Mouse (Mus musculus) liver, embryonic 15.5 days (tissue): ENCODE data around the gene Ren1. TPM values are rescaled to one million over a fixed set of nuclear protein-coding genes. Genes with fewer than 3 reads are reported as not detected.
A peak's percentile ranks its signal among the peaks of the same experiment; 100 is the strongest.

Experiments used
- ATAC-seq: fragments of 200-750 bp; cut with Nextera tagmentation; 2 replicates; pipeline ENCODE4 v1.8.0; 2017; ENCODE audit warnings: moderate number of reproducible peaks, mild to moderate bottlenecking, moderate library complexity; ENCODE audit not compliant: insufficient read depth
- H3K27ac ChIP-seq: fragments of 300-500 bp; sonication (generic); replicated peaks from 2 replicates; pipeline ENCODE4 v1.5.1; 2015; ENCODE audit warnings: mild to moderate bottlenecking, inconsistent platforms
- H3K27me3 ChIP-seq: fragments of 300-500 bp; sonication (generic); 2 replicates; pipeline ENCODE4 v1.6.1; 2015; ENCODE audit warnings: mild to moderate bottlenecking, inconsistent platforms
- H3K36me3 ChIP-seq: fragments of 300-500 bp; sonication (generic); replicated peaks from 2 replicates; pipeline ENCODE4 v1.6.1; 2015; ENCODE audit warnings: moderate library complexity, mild to moderate bottlenecking, inconsistent platforms
- H3K4me1 ChIP-seq: fragments of 300-500 bp; sonication (generic); replicated peaks from 2 replicates; pipeline ENCODE4 v1.6.1; 2015; ENCODE audit warnings: inconsistent platforms
- H3K4me2 ChIP-seq: fragments of 300-500 bp; sonication (generic); 2 replicates; pipeline ENCODE4 v1.6.1; 2015; ENCODE audit warnings: moderate library complexity, mild to moderate bottlenecking, inconsistent platforms
- H3K4me3 ChIP-seq: fragments of 300-500 bp; sonication (generic); replicated peaks from 2 replicates; pipeline ENCODE4 v1.5.1; 2015; ENCODE audit warnings: mild to moderate bottlenecking, inconsistent platforms
- H3K9ac ChIP-seq: fragments of 300-500 bp; sonication (generic); 2 replicates; pipeline ENCODE4 v1.6.1; 2015; ENCODE audit warnings: moderate library complexity, mild to moderate bottlenecking, inconsistent platforms
- H3K9me3 ChIP-seq: fragments of 300-500 bp; sonication (generic); replicated peaks from 2 replicates; pipeline ENCODE4 v1.6.1; 2016; ENCODE audit warnings: inconsistent platforms
- WGBS: fragments of 180-500 bp; shearing (Covaris S2); methylation state at CpG from one replicate; pipeline ENCODE4 v1.1.7; 2015; ENCODE audit warnings: mixed read lengths; ENCODE audit not compliant: insufficient replicate concordance; 5-methylcytosine and 5-hydroxymethylcytosine counted together
- polyA plus RNA-seq: library from polyadenylated mRNA; unstranded; fragments of >200 nt; fragmentation: Nextera tagmentation; extraction: Ambion mirVana; gene quantifications from 2 replicates; pipeline ENCODE4 v1.2.1, GENCODE M21; 2015

The Ren1 gene
- polyA plus RNA-seq, 1 experiment from 2014 or later = 0.66 TPM

- H3K36me3 ChIP-seq = no peaks in the 10 kb centered on the region
- no peak overlapping the region for H3K4me3 ChIP-seq
- H3K9me3 ChIP-seq = no peaks in the 10 kb centered on the region
- H3K4me2 ChIP-seq = no peak overlapping the region
- H3K27ac ChIP-seq = no peak overlapping the region
- ATAC-seq = no peak
- H3K27me3 ChIP-seq = no peaks in the 10 kb centered on the region
- WGBS = 70% methylated on average over 5 of the region's 5 CpGs
- H3K9ac ChIP-seq = no peak overlapping the region
- H3K4me1 ChIP-seq = peaks cover 19% of the 10 kb centered on the region; the same call in 1 of the 2 replicates
These were observed 27.2 kb downstream of the Ren1 start for GRCm38 (mm10) chr1:133377547-133377946.

- 52% methylated on average over 10 of the region's 10 CpGs for WGBS
- Histone ChIP-seq H3K36me3 (no peaks in the 10 kb centered on the region), H3K27me3 (no peaks in the 10 kb centered on the region), H3K4me1 (peaks cover 18% of the 10 kb centered on the region; the same call in 1 of the 2 replicates), H3K9ac (no peak overlapping the region), H3K9me3 (no peaks in the 10 kb centered on the region), H3K4me3 (no peak overlapping the region), H3K4me2 (no peak overlapping the region), H3K27ac (no peak overlapping the region)
- ATAC-seq = no peak
These were observed 29.1 kb downstream of the Ren1 start for GRCm38 (mm10) chr1:133379254-133379985.

- no peak overlapping the region for H3K27ac ChIP-seq
- peaks cover 18% of the 10 kb centered on the region; the same call in 1 of the 2 replicates for H3K4me1 ChIP-seq
- H3K4me2 ChIP-seq = no peak overlapping the region
- no peak for ATAC-seq
- H3K36me3 ChIP-seq = no peaks in the 10 kb centered on the region
- no peaks in the 10 kb centered on the region for H3K27me3 ChIP-seq
- no peaks in the 10 kb centered on the region for H3K9me3 ChIP-seq
- no peak overlapping the region for H3K9ac ChIP-seq
- 68% methylated on average over 3 of the region's 3 CpGs for WGBS
- no peak overlapping the region for H3K4me3 ChIP-seq
These were observed 29.6 kb downstream of the Ren1 start for GRCm38 (mm10) chr1:133379986-133380320.

- Histone ChIP-seq H3K9me3 (no peaks in the 10 kb centered on the region), H3K36me3 (no peaks in the 10 kb centered on the region), H3K27me3 (no peaks in the 10 kb centered on the region), H3K4me3 (no peak overlapping the region), H3K9ac (no peak overlapping the region), H3K4me2 (no peak overlapping the region), H3K27ac (no peak overlapping the region), H3K4me1 (peaks cover 17% of the 10 kb centered on the region; the same call in 1 of the 2 replicates)
- 56% methylated on average over 14 of the region's 14 CpGs for WGBS
- no peak for ATAC-seq
These were observed 30.2 kb downstream of the Ren1 start for GRCm38 (mm10) chr1:133380347-133381065.

- no peaks in the 10 kb centered on the region for H3K27me3 ChIP-seq
- no peak overlapping the region for H3K9ac ChIP-seq
- 14% methylated on average over 9 of the region's 9 CpGs for WGBS
- ATAC-seq = no peak
- no peaks in the 10 kb centered on the region for H3K36me3 ChIP-seq
- no peak overlapping the region for H3K4me3 ChIP-seq
- no peaks in the 10 kb centered on the region for H3K9me3 ChIP-seq
- H3K27ac ChIP-seq = no peak overlapping the region
- H3K4me2 ChIP-seq = no peak overlapping the region
- H3K4me1 ChIP-seq = peaks cover 14% of the 10 kb centered on the region; the same call in 1 of the 2 replicates
These were observed 31.7 kb downstream of the Ren1 start for GRCm38 (mm10) chr1:133382008-133382407.

- 58% methylated on average over 12 of the region's 12 CpGs for WGBS
These were observed 32.3 kb downstream of the Ren1 start for GRCm38 (mm10) chr1:133382552-133383155.

GRCm38 (mm10) chr1:133383157-133383783, 33.0 kb downstream of the Ren1 start:
- Histone ChIP-seq H3K27ac (no peak overlapping the region), H3K9me3 (no peaks in the 10 kb centered on the region), H3K27me3 (no peaks in the 10 kb centered on the region), H3K36me3 (no peaks in the 10 kb centered on the region), H3K9ac (no peak overlapping the region), H3K4me3 (no peak overlapping the region), H3K4me1 (peaks cover 14% of the 10 kb centered on the region; the same call in 1 of the 2 replicates), H3K4me2 (no peak overlapping the region)
- ATAC-seq = no peak
- WGBS = 74% methylated on average over 14 of the region's 14 CpGs

More at GRCm38 (mm10) chr1:133382552-133383155, 32.3 kb downstream of the Ren1 start:
- H3K9me3 ChIP-seq = no peaks in the 10 kb centered on the region
- no peak overlapping the region for H3K27ac ChIP-seq
- H3K36me3 ChIP-seq = no peaks in the 10 kb centered on the region
- no peak for ATAC-seq
- H3K4me3 ChIP-seq = no peak overlapping the region
- H3K27me3 ChIP-seq = no peaks in the 10 kb centered on the region
- H3K9ac ChIP-seq = no peak overlapping the region
- peaks cover 14% of the 10 kb centered on the region; the same call in 1 of the 2 replicates for H3K4me1 ChIP-seq
- H3K4me2 ChIP-seq = no peak overlapping the region

GRCm38 (mm10) chr1:133385506-133385905, 35.2 kb downstream of the Ren1 start:
- H3K4me3 ChIP-seq = no peak overlapping the region
- peak overlapping the region; percentile 30; the same call in 1 of the 2 replicates for H3K4me2 ChIP-seq
- no peaks in the 10 kb centered on the region for H3K9me3 ChIP-seq
- H3K27me3 ChIP-seq = no peaks in the 10 kb centered on the region
- H3K36me3 ChIP-seq = no peaks in the 10 kb centered on the region
- no peak for ATAC-seq
- no peak overlapping the region for H3K9ac ChIP-seq
- H3K4me1 ChIP-seq = peaks cover 5% of the 10 kb centered on the region; the same call in 1 of the 2 replicates
- no peak overlapping the region for H3K27ac ChIP-seq
- 29% methylated on average over 9 of the region's 9 CpGs for WGBS

GRCm38 (mm10) chr1:133386209-133386608, 35.9 kb downstream of the Ren1 start:
- H3K27me3 ChIP-seq = no peaks in the 10 kb centered on the region
- 66% methylated on average over 11 of the region's 11 CpGs for WGBS
- H3K9ac ChIP-seq = no peak overlapping the region

GRCm38 (mm10) chr1:133387539-133388268, 37.4 kb downstream of the Ren1 start:
- Histone ChIP-seq H3K4me2 (no peak overlapping the region), H3K9me3 (no peaks in the 10 kb centered on the region), H3K36me3 (no peaks in the 10 kb centered on the region), H3K4me1 (peaks cover 5% of the 10 kb centered on the region; the same call in 1 of the 2 replicates), H3K27me3 (no peaks in the 10 kb centered on the region), H3K9ac (no peak overlapping the region), H3K27ac (no peak overlapping the region), H3K4me3 (no peak overlapping the region)
- WGBS = 68% methylated on average over 19 of the region's 19 CpGs
- ATAC-seq = no peak

More at GRCm38 (mm10) chr1:133386209-133386608, 35.9 kb downstream of the Ren1 start:
- Histone ChIP-seq H3K4me3 (no peak overlapping the region), H3K4me1 (peaks cover 5% of the 10 kb centered on the region; the same call in 1 of the 2 replicates), H3K4me2 (0 out of 2 replicates have a peak overlapping the region, but pooled peaks have one; percentile 30), H3K9me3 (no peaks in the 10 kb centered on the region), H3K27ac (no peak overlapping the region), H3K36me3 (no peaks in the 10 kb centered on the region)
- no peak for ATAC-seq
